29 mouse cellular contexts compared by ENCODE assay signal in the genomic region with DNA sequence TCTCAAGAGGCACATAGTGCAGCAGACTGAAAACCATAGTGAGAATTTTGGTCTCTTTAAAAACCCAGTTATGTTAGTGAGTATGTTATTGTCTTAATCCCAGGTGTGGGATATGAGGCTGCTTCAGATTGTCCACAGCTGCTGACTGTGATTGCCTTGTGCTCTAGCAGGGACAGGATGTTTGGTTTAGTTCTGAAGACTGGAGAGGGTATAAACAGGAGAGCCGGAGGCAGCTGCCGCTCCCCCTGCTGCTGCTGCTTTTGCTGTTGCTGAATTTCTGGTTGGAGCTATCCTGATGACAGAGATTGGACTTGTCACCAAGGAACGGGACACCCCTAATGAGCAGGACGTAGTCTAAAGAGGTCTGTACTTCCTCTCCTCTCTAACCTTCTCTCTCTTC. TPM values are rescaled to one million over a fixed set of nuclear protein-coding genes. Genes with fewer than 3 reads are reported as not detected.
"Had no signal": no experiment of that assay in that cellular context is flagged by ENCODE, and none has a peak within 500 bp of the region (broad histone marks: within the 10 kb centered on the region; RNA-seq: fewer than 3 reads in every experiment).

No protein-coding gene starts in this region.

- H3K4me1 ChIP-seq: heart, embryonic 15.5 days had no signal

- H3K27ac ChIP-seq: heart, adult 2 months; heart, embryonic 13.5 days; heart, embryonic 15.5 days; hindbrain, embryonic 13.5 days; hindbrain, embryonic 15.5 days; hindbrain, postnatal 0 days; kidney, embryonic 15.5 days; kidney, postnatal 0 days; limb, embryonic 13.5 days; limb, embryonic 15.5 days had no signal

- H3K4me3 ChIP-seq: heart, adult 2 months; heart, embryonic 13.5 days; heart, embryonic 15.5 days; hindbrain, embryonic 13.5 days; hindbrain, embryonic 15.5 days; kidney, embryonic 15.5 days; limb, embryonic 13.5 days; limb, embryonic 15.5 days had no signal

- H3K9ac ChIP-seq: forebrain, postnatal 0 days; heart, embryonic 13.5 days; heart, embryonic 15.5 days; hindbrain, embryonic 13.5 days; hindbrain, embryonic 15.5 days; kidney, embryonic 15.5 days; limb, embryonic 13.5 days; limb, embryonic 15.5 days had no signal

- DNase-seq: forebrain, postnatal 0 days; gastrocnemius, postnatal 14 days; gastrocnemius, postnatal 36 days; heart, adult 11 months; heart, adult 2 months; heart, postnatal 14 days; heart, postnatal 36 days; kidney, adult 11 months; kidney, adult 2 months; kidney, adult 9 months; kidney, postnatal 14 days; kidney, postnatal 36 days; layer of hippocampus, adult 9-11 months; layer of hippocampus, postnatal 36 days; left cerebral cortex, postnatal 4 days had no signal

- H3K27me3 ChIP-seq: hindbrain, embryonic 15.5 days had no signal

- H3K4me2 ChIP-seq: heart, embryonic 11.5 days; heart, embryonic 13.5 days; heart, embryonic 15.5 days; hindbrain, embryonic 13.5 days; hindbrain, embryonic 15.5 days; kidney, embryonic 15.5 days; limb, embryonic 13.5 days; limb, embryonic 15.5 days had no signal

- ATAC-seq: forebrain, postnatal 0 days; hindbrain, postnatal 0 days had no signal

- H3K9me3 ChIP-seq: heart, embryonic 15.5 days; hindbrain, embryonic 13.5 days; hindbrain, embryonic 15.5 days; limb, embryonic 15.5 days had no signal

- H3K36me3 ChIP-seq: heart, embryonic 13.5 days; heart, embryonic 15.5 days; hindbrain, embryonic 13.5 days; hindbrain, embryonic 15.5 days; kidney, embryonic 15.5 days; limb, embryonic 13.5 days; limb, embryonic 15.5 days had no signal

RNA-seq across cellular contexts. Expression of gene Fcnb, which starts 36.6 kb away (rescaled TPM):
- polyA plus RNA-seq: forebrain, postnatal 0 days; gonadal fat pad, adult 2 months; heart, adult 2 months; heart, postnatal 0 days; hindbrain, embryonic 11.5 days; hindbrain, embryonic 15.5 days; hindbrain, postnatal 0 days; kidney, adult 2 months; kidney, postnatal 0 days; large intestine, adult 2 months; limb, embryonic 13.5 days had no signal
